Mouse (Mus musculus): ENCODE data around the gene Gm10715. TPM values are rescaled to one million over a fixed set of nuclear protein-coding genes. Genes with fewer than 3 reads are reported as not detected.
A peak's percentile ranks its signal among the peaks of the same experiment; 100 is the strongest.
"Not testable (repeated sequence)": the region's sequence is repeated elsewhere in the genome, so short reads cannot be mapped to it uniquely, and the experiment has no call there.

Gene Gm10715
- not detected in 2 replicates for polyA plus RNA-seq (2015; fragmentation: Nextera tagmentation; extraction: Ambion mirVana)

DNA sequence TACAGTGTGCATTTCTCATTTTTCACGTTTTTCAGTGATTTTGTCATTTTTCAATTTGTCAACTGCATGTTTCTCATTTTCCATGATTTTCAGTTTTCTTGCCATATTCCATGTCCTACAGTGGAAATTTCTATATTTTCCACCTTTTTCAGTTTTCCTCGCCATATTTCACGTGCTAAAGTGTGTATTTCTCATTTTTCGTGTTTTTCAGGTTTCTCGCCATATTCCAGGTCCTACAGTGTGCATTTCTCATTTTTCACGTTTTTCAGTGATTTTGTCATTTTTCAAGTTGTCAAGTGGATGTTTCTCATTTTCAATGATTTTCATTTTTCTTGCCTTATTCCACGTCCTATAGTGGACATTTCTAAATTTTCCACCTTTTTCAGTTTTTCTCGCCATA, at the start of gene Gm10715:
Gene Gm10715 (plus strand): TSS at position 301 of the 400 bp plus-strand sequence.
- not testable (repeated sequence) for H3K4me3 ChIP-seq (replicated peaks); ATAC-seq (ENCODE audit: insufficient read depth); H3K27me3 ChIP-seq; H3K4me2 ChIP-seq; H3K27ac ChIP-seq (replicated peaks); H3K9ac ChIP-seq; H3K36me3 ChIP-seq (replicated peaks); H3K9me3 ChIP-seq (replicated peaks); H3K4me1 ChIP-seq (replicated peaks)
- WGBS (ENCODE audit: insufficient replicate concordance): 69% methylated on average over 8 of the region's 8 CpGs

DNA sequence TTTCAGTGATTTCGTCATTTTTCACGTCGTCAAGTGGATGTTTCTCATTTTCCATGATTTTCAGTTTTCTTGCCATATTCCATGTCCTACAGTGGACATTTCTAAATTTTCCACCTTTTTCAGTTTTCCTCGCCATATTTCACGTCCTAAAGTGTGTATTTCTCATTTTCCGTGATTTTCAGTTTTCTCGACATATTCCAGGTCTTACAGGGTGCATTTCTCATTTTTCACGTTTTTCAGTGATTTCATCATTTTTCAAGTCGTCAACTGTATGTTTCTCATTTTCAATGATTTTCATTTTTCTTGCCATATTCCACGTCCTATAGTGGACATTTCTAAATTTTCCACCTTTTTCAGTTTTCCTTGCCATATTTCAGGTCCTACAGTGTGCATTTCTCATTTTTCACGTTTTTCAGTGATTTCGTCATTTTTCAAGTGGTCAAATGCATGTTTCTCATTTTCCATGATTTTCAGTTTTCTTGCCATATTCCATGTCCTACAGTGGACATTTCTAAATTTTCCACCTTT, 36.2 kb upstream of the Gm10715 start, which contains the start of gene Gm10722:
Gene Gm10722 (plus strand): TSS at position 478 of the 528 bp plus-strand sequence.
- H3K36me3 ChIP-seq (replicated peaks); H3K4me3 ChIP-seq (replicated peaks); H3K4me1 ChIP-seq (replicated peaks); H3K4me2 ChIP-seq; H3K9me3 ChIP-seq (replicated peaks); ATAC-seq (ENCODE audit: insufficient read depth); H3K9ac ChIP-seq; H3K27me3 ChIP-seq; H3K27ac ChIP-seq (replicated peaks): not testable (repeated sequence)
- 58% methylated on average over 12 of the region's 12 CpGs for WGBS (ENCODE audit: insufficient replicate concordance)

DNA sequence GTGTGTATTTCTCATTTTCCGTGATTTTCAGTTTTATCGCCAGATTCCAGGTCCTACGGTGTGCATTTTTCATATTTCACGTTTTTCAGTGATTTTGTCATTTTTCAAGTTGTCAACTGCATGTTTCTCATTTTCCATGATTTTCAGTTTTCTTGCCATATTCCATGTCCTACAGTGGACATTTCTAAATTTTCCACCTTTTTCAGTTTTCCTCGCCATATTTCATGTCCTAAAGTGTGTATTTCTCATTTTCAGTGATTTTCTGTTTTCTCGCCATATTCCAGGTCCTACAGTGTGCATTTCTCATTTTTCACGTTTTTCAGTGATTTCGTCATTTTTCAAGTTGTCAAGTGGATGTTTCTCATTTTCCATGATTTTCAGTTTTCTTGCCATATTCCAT, 35.7 kb upstream of the Gm10715 start:
- not testable (repeated sequence) for H3K4me3 ChIP-seq (replicated peaks); H3K36me3 ChIP-seq (replicated peaks); H3K9me3 ChIP-seq (replicated peaks); ATAC-seq (ENCODE audit: insufficient read depth); H3K4me1 ChIP-seq (replicated peaks); H3K27me3 ChIP-seq; H3K27ac ChIP-seq (replicated peaks); H3K4me2 ChIP-seq; H3K9ac ChIP-seq
- 53% methylated on average over 8 of the region's 8 CpGs for WGBS (ENCODE audit: insufficient replicate concordance)

DNA sequence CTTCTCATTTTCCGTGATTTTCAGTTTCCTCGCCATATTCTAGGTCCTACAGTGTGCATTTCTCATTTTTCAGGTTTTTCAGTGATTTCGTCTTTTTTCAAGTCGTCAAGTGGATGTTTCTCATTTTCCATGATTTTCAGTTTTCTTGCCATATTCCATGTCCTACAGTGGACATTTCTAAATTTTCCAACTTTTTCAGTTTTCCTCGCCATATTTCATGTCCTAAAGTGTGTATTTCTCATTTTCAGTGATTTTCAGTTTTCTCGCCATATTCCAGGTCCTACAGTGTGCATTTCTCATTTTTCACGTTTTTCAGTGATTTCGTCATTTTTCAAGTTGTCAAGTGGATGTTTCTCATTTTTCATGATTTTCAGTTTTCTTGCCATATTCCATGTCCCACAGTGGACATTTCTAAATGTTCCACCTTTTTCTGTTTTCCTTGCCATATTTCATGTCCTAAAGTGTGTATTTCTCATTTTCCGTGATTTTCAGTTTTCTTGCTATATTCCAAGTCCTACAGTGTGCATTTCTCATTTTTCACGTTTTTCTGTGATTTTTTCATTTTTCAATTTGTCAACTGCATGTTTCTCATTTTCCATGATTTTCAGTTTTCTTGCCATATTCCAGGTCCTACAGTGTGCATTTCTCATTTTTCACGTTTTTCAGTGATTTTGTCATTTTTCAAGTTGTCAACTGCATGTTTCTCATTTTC, 34.6 kb upstream of the Gm10715 start:
- not testable (repeated sequence) for H3K27ac ChIP-seq (replicated peaks); H3K9me3 ChIP-seq (replicated peaks); H3K36me3 ChIP-seq (replicated peaks); H3K4me3 ChIP-seq (replicated peaks); H3K27me3 ChIP-seq; H3K4me2 ChIP-seq; H3K9ac ChIP-seq; H3K4me1 ChIP-seq (replicated peaks)
- peak; percentile 65 for ATAC-seq (ENCODE audit: insufficient read depth)
- 56% methylated on average over 9 of the region's 11 CpGs for WGBS (ENCODE audit: insufficient replicate concordance)

DNA sequence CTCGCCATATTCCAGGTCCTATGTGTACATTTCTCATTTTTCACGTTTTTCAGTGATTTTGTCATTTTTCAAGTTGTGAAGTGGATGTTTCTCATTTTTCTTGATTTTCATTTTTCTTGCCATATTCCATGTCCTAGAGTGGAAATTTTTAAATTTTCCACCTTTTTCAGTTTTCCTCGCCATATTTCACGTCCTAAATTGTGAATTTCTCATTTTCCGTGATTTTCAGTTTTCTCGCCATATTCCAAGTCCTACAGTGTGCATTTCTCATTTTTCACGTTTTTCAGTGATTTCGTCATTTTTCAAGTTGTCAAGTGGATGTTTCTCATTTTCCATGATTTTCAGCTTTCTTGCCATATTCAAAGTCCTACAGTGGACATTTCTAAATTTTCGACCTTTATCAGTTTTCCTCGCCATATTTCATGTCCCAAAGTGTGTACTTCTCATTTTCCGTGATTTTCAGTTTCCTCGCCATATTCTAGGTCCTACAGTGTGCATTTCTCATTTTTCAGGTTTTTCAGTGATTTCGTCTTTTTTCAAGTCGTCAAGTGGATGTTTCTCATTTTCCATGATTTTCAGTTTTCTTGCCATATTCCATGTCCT, 33.8 kb upstream of the Gm10715 start, which contains the start of gene Gm11168:
Gene Gm11168 (plus strand): TSS at position 553 of the 603 bp plus-strand sequence.
- not testable (repeated sequence) for H3K9me3 ChIP-seq (replicated peaks); H3K4me3 ChIP-seq (replicated peaks); H3K9ac ChIP-seq; H3K4me2 ChIP-seq; H3K27ac ChIP-seq (replicated peaks); H3K36me3 ChIP-seq (replicated peaks); H3K4me1 ChIP-seq (replicated peaks); ATAC-seq (ENCODE audit: insufficient read depth); H3K27me3 ChIP-seq
- WGBS (ENCODE audit: insufficient replicate concordance): 64% methylated on average over 6 of the region's 14 CpGs

DNA sequence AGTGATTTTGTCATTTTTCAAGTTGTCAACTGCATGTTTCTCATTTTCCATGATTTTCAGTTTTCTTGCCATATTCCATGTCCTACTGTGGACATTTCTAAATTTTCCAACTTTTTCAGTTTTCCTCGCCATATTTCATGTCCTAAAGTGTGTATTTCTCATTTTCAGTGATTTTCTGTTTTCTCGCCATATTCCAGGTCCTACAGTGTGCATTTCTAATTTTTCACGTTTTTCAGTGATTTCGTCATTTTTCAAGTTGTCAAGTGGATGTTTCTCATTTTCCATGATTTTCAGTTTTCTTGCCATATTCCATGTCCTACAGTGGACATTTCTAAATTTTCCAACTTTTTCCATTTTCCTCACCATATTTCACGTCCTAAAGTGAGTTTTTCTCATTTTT, 30.5 kb upstream of the Gm10715 start:
- H3K9ac ChIP-seq; ATAC-seq (ENCODE audit: insufficient read depth); H3K4me3 ChIP-seq (replicated peaks); H3K4me1 ChIP-seq (replicated peaks); H3K27me3 ChIP-seq; H3K4me2 ChIP-seq; H3K27ac ChIP-seq (replicated peaks); H3K36me3 ChIP-seq (replicated peaks); H3K9me3 ChIP-seq (replicated peaks): not testable (repeated sequence)
- WGBS (ENCODE audit: insufficient replicate concordance): 67% methylated on average over 1 of the region's 5 CpGs

DNA sequence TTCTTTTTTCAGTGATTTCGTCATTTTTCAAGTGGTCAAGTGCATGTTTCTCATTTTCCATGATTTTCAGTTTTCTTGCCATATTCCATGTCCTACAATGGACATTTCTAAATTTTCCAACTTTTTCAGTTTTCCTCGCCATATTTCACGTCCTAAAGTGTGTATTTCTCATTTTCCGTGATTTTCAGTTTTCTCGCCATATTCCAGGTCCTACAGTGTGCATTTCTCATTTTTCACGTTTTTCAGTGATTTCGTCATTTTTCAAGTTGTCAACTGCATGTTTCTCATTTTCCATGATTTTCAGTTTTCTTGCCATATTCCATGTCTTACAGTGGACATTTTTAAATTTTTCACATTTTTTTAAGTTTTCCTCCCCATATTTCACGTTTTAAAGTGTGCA, 30.0 kb upstream of the Gm10715 start:
- WGBS (ENCODE audit: insufficient replicate concordance): 57% methylated on average over 8 of the region's 8 CpGs
- not testable (repeated sequence) for H3K27me3 ChIP-seq; H3K9ac ChIP-seq; H3K4me3 ChIP-seq (replicated peaks); H3K27ac ChIP-seq (replicated peaks); H3K36me3 ChIP-seq (replicated peaks); H3K4me1 ChIP-seq (replicated peaks); H3K4me2 ChIP-seq; H3K9me3 ChIP-seq (replicated peaks)
- ATAC-seq (ENCODE audit: insufficient read depth): peak; percentile 51

DNA sequence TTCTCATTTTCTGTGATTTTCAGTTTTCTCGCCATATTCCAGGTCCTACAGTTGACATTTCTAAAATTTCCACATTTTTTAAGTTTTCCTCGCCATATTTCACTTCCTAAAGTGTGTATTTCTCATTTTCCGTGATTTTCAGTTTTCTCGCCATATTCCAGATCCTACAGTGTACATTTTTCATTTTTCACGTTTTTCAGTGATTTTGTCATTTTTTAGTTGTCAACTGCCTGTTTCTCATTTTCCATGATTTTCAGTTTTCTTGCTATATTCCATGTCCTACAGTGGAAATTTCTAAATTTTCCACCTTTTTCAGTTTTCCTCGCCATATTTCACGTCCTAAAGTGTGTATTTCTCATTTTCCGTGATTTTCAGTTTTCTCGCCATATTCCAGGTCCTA, 29.4 kb upstream of the Gm10715 start:
- not testable (repeated sequence) for ATAC-seq (ENCODE audit: insufficient read depth)

DNA sequence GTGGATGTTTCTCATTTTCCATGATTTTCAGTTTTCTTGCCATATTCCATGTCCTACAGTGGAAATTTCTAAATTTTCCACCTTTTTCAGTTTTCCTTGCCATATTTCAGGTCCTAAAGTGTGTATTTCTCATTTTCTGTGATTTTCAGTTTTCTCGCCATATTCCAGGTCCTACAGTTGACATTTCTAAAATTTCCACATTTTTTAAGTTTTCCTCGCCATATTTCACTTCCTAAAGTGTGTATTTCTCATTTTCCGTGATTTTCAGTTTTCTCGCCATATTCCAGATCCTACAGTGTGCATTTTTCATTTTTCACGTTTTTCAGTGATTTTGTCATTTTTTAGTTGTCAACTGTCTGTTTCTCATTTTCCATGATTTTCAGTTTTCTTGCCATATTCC, 27.3 kb upstream of the Gm10715 start:
- ATAC-seq (ENCODE audit: insufficient read depth): peak; percentile 26; the same call in 1 of the 2 replicates
- not testable (repeated sequence) for H3K4me1 ChIP-seq (replicated peaks); H3K27ac ChIP-seq (replicated peaks); H3K9ac ChIP-seq; H3K27me3 ChIP-seq; H3K4me3 ChIP-seq (replicated peaks); H3K4me2 ChIP-seq; H3K36me3 ChIP-seq (replicated peaks); H3K9me3 ChIP-seq (replicated peaks)
- WGBS (ENCODE audit: insufficient replicate concordance): no CpG with 5 or more reads among the region's 5 CpGs

More for the DNA sequence above, 29.4 kb upstream of the Gm10715 start:
- H3K27ac ChIP-seq (replicated peaks); H3K9me3 ChIP-seq (replicated peaks); H3K4me2 ChIP-seq; H3K36me3 ChIP-seq (replicated peaks); H3K4me1 ChIP-seq (replicated peaks); H3K4me3 ChIP-seq (replicated peaks); H3K9ac ChIP-seq; H3K27me3 ChIP-seq: not testable (repeated sequence)
- WGBS (ENCODE audit: insufficient replicate concordance): 66% methylated on average over 8 of the region's 9 CpGs

DNA sequence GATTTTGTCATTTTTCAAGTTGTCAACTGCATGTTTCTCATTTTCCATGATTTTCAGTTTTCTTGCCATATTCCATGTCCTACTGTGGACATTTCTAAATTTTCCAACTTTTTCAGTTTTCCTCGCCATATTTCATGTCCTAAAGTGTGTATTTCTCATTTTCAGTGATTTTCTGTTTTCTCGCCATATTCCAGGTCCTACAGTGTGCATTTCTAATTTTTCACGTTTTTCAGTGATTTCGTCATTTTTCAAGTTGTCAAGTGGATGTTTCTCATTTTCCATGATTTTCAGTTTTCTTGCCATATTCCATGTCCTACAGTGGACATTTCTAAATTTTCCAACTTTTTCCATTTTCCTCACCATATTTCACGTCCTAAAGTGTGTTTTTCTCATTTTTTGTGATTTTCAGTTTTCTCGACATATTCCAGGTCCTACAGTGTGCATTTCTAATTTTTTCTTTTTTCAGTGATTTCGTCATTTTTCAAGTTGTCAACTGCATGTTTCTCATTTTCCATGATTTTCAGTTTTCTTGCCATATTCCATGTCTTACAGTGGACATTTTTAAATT, 24.5 kb upstream of the Gm10715 start:
- H3K9ac ChIP-seq; H3K4me1 ChIP-seq (replicated peaks); H3K4me3 ChIP-seq (replicated peaks); H3K27me3 ChIP-seq; H3K36me3 ChIP-seq (replicated peaks); ATAC-seq (ENCODE audit: insufficient read depth); H3K27ac ChIP-seq (replicated peaks); H3K4me2 ChIP-seq; H3K9me3 ChIP-seq (replicated peaks): not testable (repeated sequence)
- WGBS (ENCODE audit: insufficient replicate concordance): 56% methylated on average over 3 of the region's 7 CpGs

DNA sequence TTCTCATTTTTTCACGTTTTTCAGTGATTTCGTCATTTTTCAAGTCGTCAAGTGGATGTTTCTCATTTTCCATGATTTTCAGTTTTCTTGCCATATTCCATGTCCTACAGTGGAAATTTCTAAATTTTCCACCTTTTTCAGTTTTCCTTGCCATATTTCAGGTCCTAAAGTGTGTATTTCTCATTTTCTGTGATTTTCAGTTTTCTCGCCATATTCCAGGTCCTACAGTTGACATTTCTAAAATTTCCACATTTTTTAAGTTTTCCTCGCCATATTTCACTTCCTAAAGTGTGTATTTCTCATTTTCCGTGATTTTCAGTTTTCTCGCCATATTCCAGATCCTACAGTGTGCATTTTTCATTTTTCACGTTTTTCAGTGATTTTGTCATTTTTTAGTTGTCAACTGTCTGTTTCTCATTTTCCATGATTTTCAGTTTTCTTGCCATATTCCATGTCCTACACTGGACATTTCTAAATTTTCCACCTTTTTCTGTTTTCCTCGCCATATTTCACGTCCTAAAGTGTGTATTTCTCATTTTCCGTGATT, 23.9 kb upstream of the Gm10715 start, which contains the start of gene Gm10721:
Gene Gm10721 (plus strand): TSS at position 408 of the 547 bp plus-strand sequence.
- H3K9ac ChIP-seq; H3K9me3 ChIP-seq (replicated peaks); ATAC-seq (ENCODE audit: insufficient read depth); H3K4me3 ChIP-seq (replicated peaks); H3K36me3 ChIP-seq (replicated peaks); H3K27me3 ChIP-seq; H3K4me2 ChIP-seq; H3K27ac ChIP-seq (replicated peaks); H3K4me1 ChIP-seq (replicated peaks): not testable (repeated sequence)
- 50% methylated on average over 1 of the region's 11 CpGs for WGBS (ENCODE audit: insufficient replicate concordance)

All from liver, embryonic 15.5 days (tissue).